Mouse (Mus musculus): ENCODE results near the gene Crb2. TPM values are rescaled to one million over a fixed set of nuclear protein-coding genes. Genes with fewer than 3 reads are reported as not detected.

Gene Crb2
- total and polyA plus RNA-seq, 3 experiments = 0.07 to 0.13 TPM; not detected in 1

GRCm38 (mm10) chr2:37777958-37778720 is 2.1 kb downstream of the Crb2 start:
- H3K4me3 ChIP-seq (replicated peaks in 1 of 3; ENCODE audit: low read depth in 2 of 3, low read length in 2 of 3, poor library complexity in 1 of 3) = no peak overlapping the region
- no peaks in the 10 kb centered on the region for H3K9me3 ChIP-seq (replicated peaks; ENCODE audit: low read length)
- H3K27me3 ChIP-seq (replicated peaks) = no peaks in the 10 kb centered on the region
- no peak overlapping the region for H3K27ac ChIP-seq (ENCODE audit: insufficient read depth, low read depth)
- TF ChIP-seq JUND (conservative IDR thresholded peaks at IDR 0.05; ENCODE audit: low read depth, low read length) (no peak), NELFE (IDR thresholded peaks at IDR 0.05; ENCODE audit: low read depth, low read length) (no peak), ZC3H11A (IDR thresholded peaks at IDR 0.05; ENCODE audit: low read depth, low read length) (no peak), CTCF (conservative IDR thresholded peaks at IDR 0.05 in 1 of 2, IDR thresholded peaks at IDR 0.05 in 1 of 2; ENCODE audit: low read depth in 2 of 2, low read length in 2 of 2) (no peak), MAZ (IDR thresholded peaks at IDR 0.05; ENCODE audit: low read depth, low read length) (no peak), MAFK (IDR thresholded peaks at IDR 0.05; ENCODE audit: insufficient replicate concordance, low read length) (no peak), JUN (IDR thresholded peaks at IDR 0.05; ENCODE audit: insufficient read depth, low read depth, low read length) (no peak), USF2 (conservative IDR thresholded peaks at IDR 0.05; ENCODE audit: low read depth, low read length) (no peak), MAX (IDR thresholded peaks at IDR 0.05; ENCODE audit: low read length) (no peak)
- no peaks in the 10 kb centered on the region for H3K79me2 ChIP-seq (replicated peaks; ENCODE audit: control insufficient read depth, extremely low read depth, insufficient read depth, poor library complexity, severe bottlenecking)
- dilution Hi-C loops (cut with MboI; ENCODE audit: extremely low pct_ligation_motif_present, extremely low pct_unique_long_range_greater_than_20kb, low sequenced_read_pairs) = no loop called here
- in situ Hi-C loops (cut with MboI; ENCODE audit: low pct_ligation_motif_present, low pct_unique_long_range_greater_than_20kb, low sequenced_read_pairs) = loop anchor here (10.0 kb wide), 2 partner anchors 273 to 403 kb away; no protein-coding TSS in a partner anchor
- no peak overlapping the region for H3K4me2 ChIP-seq (ENCODE audit: insufficient read depth, low read depth, poor library complexity, severe bottlenecking)
- no peaks in the 10 kb centered on the region for H3K36me3 ChIP-seq (replicated peaks in 1 of 2; ENCODE audit: control insufficient read depth in 1 of 2, insufficient read depth in 1 of 2, low read length in 1 of 2)
- peaks cover 15 to 23% of the 10 kb centered on the region in 2 experiments for H3K4me1 ChIP-seq (ENCODE audit: control insufficient read depth in 1 of 2, insufficient read depth in 2 of 2)
- no peak overlapping the region for H3K9ac ChIP-seq (ENCODE audit: insufficient read depth, low read depth)
- no peak for DNase-seq (ENCODE audit: extremely low read depth)

GRCm38 (mm10) chr2:37780270-37780929 is 4.4 kb downstream of the Crb2 start:
- H3K27me3 ChIP-seq (replicated peaks) = no peaks in the 10 kb centered on the region
- H3K4me1 ChIP-seq (ENCODE audit: control insufficient read depth in 1 of 2, insufficient read depth in 2 of 2) = peaks cover 15 to 23% of the 10 kb centered on the region in 2 experiments
- in situ Hi-C loops (cut with MboI; ENCODE audit: low pct_ligation_motif_present, low pct_unique_long_range_greater_than_20kb, low sequenced_read_pairs) = no loop called here

More at GRCm38 (mm10) chr2:37780270-37780929, 4.4 kb downstream of the Crb2 start:
- Histone ChIP-seq H3K4me3 (replicated peaks in 1 of 3; ENCODE audit: low read depth in 2 of 3, low read length in 2 of 3, poor library complexity in 1 of 3) (no peak overlapping the region), H3K4me2 (ENCODE audit: insufficient read depth, low read depth, poor library complexity, severe bottlenecking) (peak overlapping the region; percentile 65), H3K79me2 (replicated peaks; ENCODE audit: control insufficient read depth, extremely low read depth, insufficient read depth, poor library complexity, severe bottlenecking) (no peaks in the 10 kb centered on the region), H3K36me3 (replicated peaks in 1 of 2; ENCODE audit: control insufficient read depth in 1 of 2, insufficient read depth in 1 of 2, low read length in 1 of 2) (no peaks in the 10 kb centered on the region), H3K9me3 (replicated peaks; ENCODE audit: low read length) (no peaks in the 10 kb centered on the region), H3K27ac (ENCODE audit: insufficient read depth, low read depth) (no peak overlapping the region), H3K9ac (ENCODE audit: insufficient read depth, low read depth) (no peak overlapping the region; the same call in 1 of the 2 replicates)
- DNase-seq (ENCODE audit: extremely low read depth) = peak; percentile 72
- TF ChIP-seq UBTF (IDR thresholded peaks at IDR 0.05; ENCODE audit: low read depth, low read length) (0 out of 2 replicates have a peak, but pooled peaks have one; percentile 27), MYC (IDR thresholded peaks at IDR 0.05; ENCODE audit: low read depth, low read length) (no peak), MAFK (IDR thresholded peaks at IDR 0.05; ENCODE audit: insufficient replicate concordance, low read length) (no peak), SMC3 (IDR thresholded peaks at IDR 0.05; ENCODE audit: low read depth, low read length) (no peak), MXI1 (IDR thresholded peaks at IDR 0.05; ENCODE audit: low read depth, low read length) (0 out of 2 replicates have a peak, but pooled peaks have one; percentile 38), GABPA (IDR thresholded peaks at IDR 0.05; ENCODE audit: insufficient replicate concordance, low read depth, low read length) (no peak), NRF1 (IDR thresholded peaks at IDR 0.05; ENCODE audit: low read depth, low read length) (0 out of 2 replicates have a peak, but pooled peaks have one; percentile 24), MAZ (IDR thresholded peaks at IDR 0.05; ENCODE audit: low read depth, low read length) (no peak), BHLHE40 (IDR thresholded peaks at IDR 0.05; ENCODE audit: low read depth, low read length) (no peak)
- dilution Hi-C loops (cut with MboI; ENCODE audit: extremely low pct_ligation_motif_present, extremely low pct_unique_long_range_greater_than_20kb, low sequenced_read_pairs) = no loop called here

Measured in CH12.LX (cell line).